16 mouse cellular contexts compared by ENCODE assay signal in genomic region chr14:20048481-20048835, GRCm38 (mm10).
A peak's percentile ranks its signal among the peaks of the same experiment; 100 is the strongest.
DNase-seq lines count a peak whose midpoint lies in the region; ATAC-seq and TF ChIP-seq lines count a peak whose summit lies in the region.
"Had no signal": no experiment of that assay in that cellular context is flagged by ENCODE, and none has a peak within 500 bp of the region (broad histone marks: within the 10 kb centered on the region; RNA-seq: fewer than 3 reads in every experiment).

No protein-coding gene starts in this region.

- H3K36me3 ChIP-seq in ES-E14 (ENCODE audit: control insufficient read depth, insufficient read depth, low read length, poor library complexity, severe bottlenecking) = no peaks in the 10 kb centered on the region
- H3K36me3 ChIP-seq in forebrain, embryonic 11.5 days (ENCODE audit: control insufficient read depth, insufficient read depth, low read length) = no peaks in the 10 kb centered on the region
- no peaks in the 10 kb centered on the region for H3K36me3 ChIP-seq in hindbrain, embryonic 12.5 days
- no peaks in the 10 kb centered on the region for H3K36me3 ChIP-seq in midbrain, embryonic 15.5 days (replicated peaks)
- H3K36me3 ChIP-seq: limb, embryonic 10.5 days; liver, embryonic 12.5 days; stomach, embryonic 15.5 days had no signal

- no peak overlapping the region for H3K4me3 ChIP-seq in ES-E14 (ENCODE audit: insufficient read depth in 1 of 2, low read depth in 1 of 2, low read length in 2 of 2, poor library complexity in 1 of 2, severe bottlenecking in 1 of 2)
- no peak overlapping the region for H3K4me3 ChIP-seq in forebrain, embryonic 11.5 days (ENCODE audit: low read depth, low read length)
- no peak overlapping the region for H3K4me3 ChIP-seq in hindbrain, embryonic 12.5 days
- H3K4me3 ChIP-seq in midbrain, embryonic 15.5 days = no peak overlapping the region
- H3K4me3 ChIP-seq: limb, embryonic 10.5 days; liver, embryonic 12.5 days; stomach, embryonic 15.5 days had no signal

- 0 out of 2 replicates have a peak, but pooled peaks have one; percentile 39 for ATAC-seq in forebrain, embryonic 11.5 days (replicated peaks; ENCODE audit: low FRiP score)
- ATAC-seq in hindbrain, embryonic 12.5 days (ENCODE audit: low FRiP score) = peak; percentile 80
- ATAC-seq in midbrain, embryonic 15.5 days (replicated peaks) = peak; percentile 66
- ATAC-seq: activated CD4-positive, CD25-positive, alpha-beta regulatory T cell, adult 4 months; intestine, embryonic 16.5 days; liver, embryonic 12.5 days had no signal

- 3% methylated on average over 2 of the region's 2 CpGs for whole genome bisulfite sequencing in forebrain, embryonic 11.5 days
- 16% methylated on average over 2 of the region's 2 CpGs for WGBS in hindbrain, embryonic 12.5 days
- WGBS in midbrain, embryonic 15.5 days = 11% methylated on average over 2 of the region's 2 CpGs

- H3K9me3 ChIP-seq in ES-E14 (ENCODE audit: control insufficient read depth, insufficient read depth, low read depth, low read length) = no peaks in the 10 kb centered on the region
- no peaks in the 10 kb centered on the region for H3K9me3 ChIP-seq in forebrain, embryonic 11.5 days (ENCODE audit: control insufficient read depth, low read length)
- no peaks in the 10 kb centered on the region for H3K9me3 ChIP-seq in hindbrain, embryonic 12.5 days (replicated peaks)
- H3K9me3 ChIP-seq in midbrain, embryonic 15.5 days = no peaks in the 10 kb centered on the region
- H3K9me3 ChIP-seq: limb, embryonic 10.5 days; liver, embryonic 12.5 days; stomach, embryonic 15.5 days had no signal

- H3K4me1 ChIP-seq in ES-E14 (ENCODE audit: control insufficient read depth in 2 of 2, insufficient read depth in 2 of 2, low read length in 2 of 2, poor library complexity in 1 of 2) = peaks cover 6 to 8% of the 10 kb centered on the region in 2 experiments
- peaks cover 4% of the 10 kb centered on the region; the same call in 1 of the 2 replicates for H3K4me1 ChIP-seq in forebrain, embryonic 11.5 days (replicated peaks; ENCODE audit: control insufficient read depth, insufficient read depth, low read length)
- H3K4me1 ChIP-seq in hindbrain, embryonic 12.5 days = peaks cover 13% of the 10 kb centered on the region
- H3K4me1 ChIP-seq in midbrain, embryonic 15.5 days = peaks cover 17% of the 10 kb centered on the region
- H3K4me1 ChIP-seq: liver, embryonic 12.5 days; stomach, embryonic 15.5 days had no signal

- H3K27me3 ChIP-seq in forebrain, embryonic 11.5 days (ENCODE audit: control insufficient read depth, insufficient read depth, low read length) = no peaks in the 10 kb centered on the region
- no peaks in the 10 kb centered on the region for H3K27me3 ChIP-seq in hindbrain, embryonic 12.5 days
- H3K27me3 ChIP-seq in midbrain, embryonic 15.5 days (replicated peaks) = no peaks in the 10 kb centered on the region
- H3K27me3 ChIP-seq: liver, embryonic 12.5 days; stomach, embryonic 15.5 days had no signal

- no peak overlapping the region for H3K27ac ChIP-seq in ES-E14 (ENCODE audit: insufficient read depth, low read depth, low read length, poor library complexity, severe bottlenecking)
- H3K27ac ChIP-seq in forebrain, embryonic 11.5 days (ENCODE audit: low read depth, low read length) = no peak overlapping the region
- peak overlapping the region; percentile 71; the same call in 1 of the 2 replicates for H3K27ac ChIP-seq in hindbrain, embryonic 12.5 days
- H3K27ac ChIP-seq in midbrain, embryonic 15.5 days = peak overlapping the region; percentile 82
- H3K27ac ChIP-seq: kidney, postnatal 0 days; limb, embryonic 10.5 days; liver, embryonic 12.5 days; stomach, embryonic 15.5 days had no signal

- no peak overlapping the region for H3K9ac ChIP-seq in ES-E14 (ENCODE audit: insufficient read depth, low read depth, low read length, poor library complexity, severe bottlenecking)
- H3K9ac ChIP-seq in forebrain, embryonic 11.5 days (ENCODE audit: low read length) = no peak overlapping the region
- no peak overlapping the region for H3K9ac ChIP-seq in hindbrain, embryonic 12.5 days
- H3K9ac ChIP-seq in midbrain, embryonic 15.5 days = no peak overlapping the region
- H3K9ac ChIP-seq: liver, embryonic 12.5 days; stomach, embryonic 15.5 days had no signal

- in situ Hi-C loops in ES-E14 (cut with MboI; ENCODE audit: low sequenced_read_pairs in 2 of 2, unreplicated experiment in 2 of 2) = no loop called here

- DNase-seq in ES-E14 (ENCODE audit: low read depth, low spot score) = peak; percentile 65
- DNase-seq in forebrain, embryonic 11.5 days (ENCODE audit: low spot score) = no peak
- no peak for DNase-seq in testis, postnatal 10 days (ENCODE audit: low spot score)
- no peak for DNase-seq in layer of hippocampus, postnatal 14 days (ENCODE audit: low spot score in 2 of 2)
- no peak for DNase-seq in urinary bladder, postnatal 36 days (ENCODE audit: low spot score in 2 of 2)
- DNase-seq: cerebellum, postnatal 25 days; heart, postnatal 14 days; thymus, postnatal 14 days had no signal

- no peak overlapping the region for H3K4me2 ChIP-seq in forebrain, embryonic 11.5 days (ENCODE audit: low read depth, low read length, severe bottlenecking)
- H3K4me2 ChIP-seq in hindbrain, embryonic 12.5 days (replicated peaks) = no peak overlapping the region
- no peak overlapping the region for H3K4me2 ChIP-seq in midbrain, embryonic 15.5 days
- H3K4me2 ChIP-seq: liver, embryonic 12.5 days; stomach, embryonic 15.5 days had no signal

TF ChIP-seq in ES-E14, 5 proteins besides CTCF, POLR2A, EP300 and RAD21:
- no peak for TF ChIP-seq MAFK (IDR thresholded peaks at IDR 0.05; ENCODE audit: insufficient read depth, low read depth, low read length)
- TF ChIP-seq CHD2 (IDR thresholded peaks at IDR 0.05; ENCODE audit: low read depth, low read length) = 0 out of 2 replicates have a peak, but pooled peaks have one; percentile 32

Comparison
In these comparisons a context has a peak if more than half of its experiments do, and no peak if none do; other contexts are left out.
1. H3K27ac ChIP-seq: peak in hindbrain, embryonic 12.5 days (single experiment) and midbrain, embryonic 15.5 days (single experiment); none in ES-E14 (single experiment) and forebrain, embryonic 11.5 days (single experiment).
2. Peak in every context shown above with its lines, with median percentiles within 50 percentile points of each other: ATAC-seq.